Mouse (Mus musculus): ENCODE results near the gene Ubap2.

Gene Ubap2

DNA sequence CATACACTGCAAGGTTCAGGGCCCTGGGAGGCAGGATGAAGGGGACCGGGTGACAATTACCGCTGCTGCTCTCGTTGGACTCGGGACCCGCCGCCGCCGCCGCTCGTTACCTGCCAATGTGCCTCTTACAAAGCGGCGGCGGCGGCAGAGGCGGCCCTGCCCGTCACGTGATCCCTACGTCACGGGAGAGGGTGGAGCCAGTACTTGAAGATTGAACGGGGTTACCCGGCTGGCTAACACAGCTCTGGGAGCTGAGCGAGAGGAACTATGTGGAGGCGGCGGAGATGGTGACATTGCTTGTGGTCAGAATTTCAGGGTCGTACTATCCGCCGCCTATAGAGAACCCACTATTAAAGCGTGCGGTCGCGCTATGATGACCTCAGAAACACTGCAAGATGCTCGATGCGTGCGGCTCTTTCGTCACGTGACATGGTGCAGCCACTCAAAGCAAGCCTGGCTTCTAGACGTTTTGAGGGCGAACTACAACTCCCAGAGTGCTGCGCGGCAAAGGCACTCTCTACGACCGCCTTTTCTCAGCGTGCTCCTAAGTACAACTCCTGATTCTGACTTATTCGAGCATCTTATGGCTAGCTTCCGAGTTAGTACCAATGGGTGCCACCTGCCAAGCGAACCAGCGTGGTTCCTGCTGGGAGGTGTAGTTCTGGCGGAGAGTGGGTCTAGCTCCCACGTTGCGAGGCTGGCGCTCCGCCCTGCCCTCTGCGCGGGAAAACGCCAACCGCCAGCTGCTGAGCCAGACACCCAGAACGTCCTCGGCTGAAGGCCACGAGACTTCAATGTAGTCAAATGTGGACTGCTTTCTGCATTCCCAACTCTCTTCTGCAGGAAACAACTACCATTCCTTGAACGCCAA lies at the start of gene Ubap2:
Gene Ubap2 (minus strand): TSS at position 165 of the 871 bp plus-strand sequence.
- DNase-seq (ENCODE audit: low read depth, low spot score): peak; percentile 99

DNA sequence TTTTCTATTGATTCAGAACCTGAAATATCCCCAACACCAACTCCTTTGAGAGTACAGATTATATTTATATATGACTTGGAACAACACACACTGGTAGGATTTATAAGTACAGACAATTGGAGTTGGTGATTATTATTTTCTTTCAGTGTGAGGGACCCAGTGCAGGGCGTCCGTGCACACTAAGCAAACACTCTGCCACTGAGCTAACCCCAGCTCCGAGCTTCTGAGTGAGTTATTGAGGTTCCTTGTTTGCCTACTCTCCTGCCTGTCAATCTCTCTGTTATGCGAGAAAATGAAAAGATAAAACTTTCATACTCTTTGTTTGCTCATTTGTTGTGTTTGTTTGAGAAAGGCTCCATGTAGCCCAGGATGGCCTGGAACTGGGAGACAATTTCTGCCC lies 46.0 kb upstream of the Ubap2 start:
- no peak for DNase-seq (ENCODE audit: low read depth, low spot score)

DNA sequence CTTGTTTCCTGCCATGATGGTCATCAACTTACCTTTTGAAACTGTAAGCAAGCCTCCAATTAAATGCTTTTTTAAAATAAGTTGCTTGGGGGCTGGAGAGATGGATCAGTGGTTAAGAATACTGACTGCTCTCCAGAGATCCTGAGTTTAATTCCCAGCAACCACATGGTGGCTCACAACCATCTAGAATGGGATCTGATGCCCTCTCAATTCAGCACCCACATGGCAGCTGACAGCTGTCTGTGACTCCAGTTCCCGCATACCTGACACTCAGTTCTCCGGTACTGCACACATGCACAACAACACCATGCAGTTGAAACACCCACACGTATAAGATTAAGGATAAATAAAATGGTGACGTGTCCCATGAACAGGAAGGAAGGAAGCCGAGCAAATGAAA lies 43.3 kb upstream of the Ubap2 start:
- DNase-seq (ENCODE audit: low read depth, low spot score): no peak

DNA sequence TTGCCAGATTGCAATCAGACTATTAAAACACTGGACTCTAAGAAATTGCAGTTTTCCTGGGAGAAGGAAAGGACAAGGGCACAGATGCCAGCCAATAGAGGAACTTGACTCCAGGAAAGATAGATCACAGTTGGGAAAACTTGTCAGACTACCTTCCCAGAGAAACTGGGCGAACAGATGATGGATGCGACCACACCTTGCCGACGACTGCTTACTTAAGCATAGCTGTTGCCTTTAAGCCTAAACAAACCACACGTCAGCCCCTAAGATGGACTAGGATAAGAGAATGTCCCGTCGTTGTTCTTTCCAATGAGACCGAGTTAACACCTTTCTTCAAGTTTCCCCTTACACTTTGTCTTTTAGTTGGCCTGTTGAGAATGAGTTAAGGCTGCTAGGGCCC lies 40.2 kb upstream of the Ubap2 start:
- no peak for DNase-seq (ENCODE audit: low read depth, low spot score)

DNA sequence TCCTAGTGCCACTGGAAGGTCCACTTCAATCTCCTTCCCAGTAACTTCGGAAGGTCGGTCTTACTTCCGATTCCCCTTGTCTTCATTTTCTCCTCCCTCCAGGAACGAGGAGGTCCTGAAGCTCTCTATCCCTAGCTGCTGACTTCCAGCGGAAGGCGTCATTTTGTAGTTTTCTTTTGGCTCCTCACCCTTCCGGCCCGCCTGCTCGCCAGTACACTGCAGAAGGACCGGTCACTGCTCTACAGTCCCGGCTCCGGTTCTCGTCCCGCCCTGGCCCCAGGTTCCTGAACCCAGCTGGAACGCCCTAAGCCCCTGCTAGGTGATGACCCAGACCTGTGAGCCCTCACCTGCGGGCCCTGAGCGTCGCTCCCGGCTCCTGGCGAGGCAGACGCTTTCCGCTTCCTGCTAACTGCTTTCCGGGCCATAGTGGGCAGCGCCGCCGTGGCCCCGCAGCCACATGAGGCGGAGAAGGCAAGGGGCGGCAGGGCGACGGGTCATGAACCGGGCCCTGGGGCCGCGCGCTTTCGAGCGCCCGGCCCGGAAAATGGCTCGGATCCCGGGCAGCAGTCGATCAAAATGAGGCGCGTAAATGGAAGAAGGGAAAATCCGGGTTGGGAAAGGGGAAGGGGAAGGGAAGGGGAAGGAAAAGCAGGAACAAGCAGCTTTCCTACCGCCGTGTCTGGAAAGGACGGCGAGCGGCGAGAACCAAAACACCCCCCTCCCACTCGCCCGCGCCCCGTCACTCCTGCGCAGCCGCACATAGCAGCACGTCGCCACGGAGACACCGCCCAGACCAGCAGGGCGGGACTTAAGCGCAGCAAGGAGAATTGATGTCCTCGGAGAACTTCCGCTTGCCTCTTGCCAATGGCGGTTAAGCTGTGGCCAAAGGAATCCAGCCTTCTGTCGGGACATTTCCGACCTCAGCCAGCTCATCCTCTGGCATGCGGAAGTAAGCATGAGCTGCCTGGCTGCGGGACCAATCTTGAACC lies 39.5 kb upstream of the Ubap2 start, which contains the start of gene Dcaf12:
Gene Dcaf12 (minus strand): TSS at position 749 of the 989 bp plus-strand sequence.
- DNase-seq (ENCODE audit: low read depth, low spot score): peak; percentile 99

DNA sequence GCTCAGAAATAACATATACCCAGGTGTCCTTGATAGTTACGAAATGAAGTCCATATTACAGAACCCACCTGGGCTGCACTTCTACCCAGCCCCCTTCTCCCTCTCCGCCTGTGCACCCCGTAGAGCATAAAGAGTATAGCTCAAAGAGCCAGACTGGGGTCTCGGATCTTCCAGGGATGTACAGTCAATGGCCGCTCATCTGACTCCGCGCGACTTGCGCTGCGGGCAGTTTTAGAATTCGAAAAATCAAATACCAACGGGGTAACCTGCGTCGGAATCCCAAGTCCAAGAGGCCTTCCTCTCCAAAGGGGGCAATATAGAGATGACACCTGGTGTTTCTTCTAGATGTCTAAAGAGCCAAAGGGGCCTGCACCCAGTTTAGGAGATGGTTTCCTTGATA lies 38.8 kb upstream of the Ubap2 start:
- no peak for DNase-seq (ENCODE audit: low read depth, low spot score)

DNA sequence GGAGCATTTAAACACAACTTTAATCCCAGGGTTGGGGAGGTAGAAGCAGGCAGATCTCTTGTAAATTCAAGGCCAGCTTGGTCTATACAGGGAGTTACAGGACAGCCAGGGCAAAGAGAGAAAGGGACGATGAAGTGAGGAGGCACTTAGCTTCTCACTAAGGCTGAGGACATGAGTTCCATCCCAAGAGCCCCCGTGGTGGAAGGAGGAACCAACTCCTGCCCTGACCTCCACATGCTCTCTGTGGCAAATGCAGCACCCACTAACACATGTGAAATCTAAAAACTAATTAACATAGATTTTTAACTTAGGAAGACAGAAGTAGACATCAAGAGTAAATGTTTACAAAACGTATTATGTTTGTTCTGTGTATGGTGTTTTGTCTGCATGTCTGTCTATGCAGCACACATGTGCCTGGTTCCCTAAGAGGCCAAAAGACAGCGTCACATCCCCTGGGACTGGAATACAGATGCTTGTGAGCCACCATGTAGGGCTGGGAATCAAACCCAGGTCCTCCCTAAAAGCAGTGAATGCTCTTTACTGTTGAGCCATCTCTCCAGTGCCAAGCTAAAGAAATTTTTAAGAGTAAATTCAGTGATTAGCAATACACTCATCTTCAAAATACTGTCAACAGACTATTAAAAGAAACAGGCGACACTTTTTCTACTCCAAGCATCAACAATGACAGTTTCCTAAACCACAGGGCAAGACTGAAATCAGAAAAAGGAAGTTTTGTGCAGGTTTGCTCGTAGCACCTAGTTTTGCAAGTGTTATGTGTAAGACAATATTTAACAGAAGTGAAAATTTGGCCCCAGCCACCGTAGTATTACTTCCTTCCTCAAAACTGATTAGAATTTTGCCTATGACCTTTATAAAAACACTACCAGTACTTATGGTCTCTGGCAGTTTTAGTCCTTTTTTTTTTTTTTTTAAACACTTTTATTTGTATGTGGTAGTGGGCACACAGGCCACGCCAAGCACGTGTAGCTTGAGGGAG lies 35.9 kb upstream of the Ubap2 start:
- no peak for DNase-seq (ENCODE audit: low read depth, low spot score)

DNA sequence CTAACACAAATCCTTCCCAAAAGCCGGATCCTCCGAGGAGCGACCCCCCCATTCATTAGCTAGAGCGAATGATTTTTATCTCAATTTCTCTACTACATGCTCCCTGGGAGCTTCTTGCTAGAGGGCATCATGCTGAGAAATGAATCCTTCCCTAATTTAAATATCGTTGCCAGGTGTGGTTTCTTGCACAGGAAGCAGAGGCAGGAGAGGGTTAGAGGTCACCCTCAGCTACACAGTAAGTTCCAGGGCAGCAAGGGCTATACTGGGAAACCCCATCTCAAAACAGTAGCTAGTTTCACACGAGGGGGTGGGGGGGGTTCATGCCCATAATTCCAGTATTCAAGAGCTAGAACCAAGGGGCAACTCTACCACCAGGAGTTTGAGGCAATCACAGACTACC lies 32.5 kb upstream of the Ubap2 start:
- no peak for DNase-seq (ENCODE audit: low read depth, low spot score)

DNA sequence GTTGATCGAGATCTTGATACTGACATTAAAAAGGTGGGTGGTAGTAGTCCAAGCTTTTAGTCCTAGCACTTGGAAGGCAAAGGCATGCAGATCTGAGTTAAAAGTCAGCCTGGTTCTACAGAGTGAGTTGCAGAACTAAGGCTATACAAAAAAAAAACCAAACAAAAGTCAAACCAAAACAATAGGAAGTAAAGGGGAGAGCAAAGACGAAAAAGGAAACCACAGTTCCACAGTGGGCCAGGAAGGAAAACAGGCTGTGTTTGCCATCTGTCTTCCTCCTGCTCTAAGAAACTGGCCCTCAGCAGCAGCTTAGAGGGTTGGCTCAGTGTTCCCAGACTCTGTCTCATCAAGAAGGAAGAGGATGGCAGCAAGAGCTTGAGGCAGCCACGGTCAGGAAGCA lies 29.4 kb upstream of the Ubap2 start:
- no peak for DNase-seq (ENCODE audit: low read depth, low spot score)

DNA sequence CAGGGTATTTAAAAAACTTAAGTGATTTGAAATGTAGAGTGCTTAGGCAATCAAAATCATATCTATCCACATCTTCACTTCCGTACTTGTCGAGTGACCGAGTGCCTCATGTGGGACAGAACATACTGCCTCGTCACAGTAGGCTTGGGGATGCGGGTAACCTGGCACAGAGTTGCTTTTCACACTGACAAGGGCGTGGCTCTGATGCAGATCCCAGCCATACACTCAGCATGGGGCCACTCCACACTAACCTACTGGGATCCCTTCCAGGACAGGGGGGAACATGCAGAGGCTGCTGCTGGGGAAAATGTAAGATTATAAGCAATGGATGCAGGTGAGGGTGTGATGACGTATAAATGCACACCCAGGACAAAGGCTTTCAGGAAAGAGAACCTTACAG lies 28.7 kb upstream of the Ubap2 start:
- DNase-seq (ENCODE audit: low read depth, low spot score): no peak

DNA sequence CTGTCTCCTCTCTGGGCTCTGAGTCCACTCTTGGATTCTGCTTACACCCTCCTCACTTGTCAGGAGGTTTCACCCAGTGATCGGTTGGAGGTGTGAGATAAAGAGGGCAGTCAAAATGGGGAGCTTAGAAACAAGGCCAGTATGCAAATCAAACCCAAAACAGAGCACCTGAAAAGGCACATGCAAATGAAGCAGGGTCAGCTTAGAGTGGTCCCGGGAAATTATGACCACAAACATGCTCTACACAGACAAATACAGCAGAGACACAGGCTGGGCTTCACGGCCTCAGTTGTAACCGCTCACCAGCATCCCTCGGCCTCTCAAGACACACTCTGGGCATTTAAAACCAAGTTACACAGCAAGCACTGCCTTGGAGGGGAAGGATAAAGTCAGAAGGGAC lies 24.0 kb upstream of the Ubap2 start:
- no peak for DNase-seq (ENCODE audit: low read depth, low spot score)

DNA sequence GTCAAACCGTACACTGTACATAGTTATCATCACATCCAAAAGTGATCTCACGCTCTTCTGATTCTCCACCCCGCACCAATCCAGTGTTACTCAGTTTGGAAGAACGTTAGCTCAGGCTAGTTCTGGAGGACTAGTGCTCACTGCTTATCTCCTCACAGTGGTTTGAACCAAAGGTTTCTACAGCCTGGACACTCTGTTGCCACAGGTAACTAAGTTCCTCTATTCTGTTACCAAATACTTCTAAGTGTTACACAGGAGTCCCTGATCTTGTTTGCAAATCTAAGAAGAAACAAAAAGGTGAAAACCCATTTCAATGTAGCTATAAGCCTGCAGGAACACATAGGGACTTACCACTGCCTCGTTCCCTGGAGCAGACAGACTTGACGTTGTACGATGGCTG lies 21.0 kb upstream of the Ubap2 start:
- DNase-seq (ENCODE audit: low read depth, low spot score): no peak

DNA sequence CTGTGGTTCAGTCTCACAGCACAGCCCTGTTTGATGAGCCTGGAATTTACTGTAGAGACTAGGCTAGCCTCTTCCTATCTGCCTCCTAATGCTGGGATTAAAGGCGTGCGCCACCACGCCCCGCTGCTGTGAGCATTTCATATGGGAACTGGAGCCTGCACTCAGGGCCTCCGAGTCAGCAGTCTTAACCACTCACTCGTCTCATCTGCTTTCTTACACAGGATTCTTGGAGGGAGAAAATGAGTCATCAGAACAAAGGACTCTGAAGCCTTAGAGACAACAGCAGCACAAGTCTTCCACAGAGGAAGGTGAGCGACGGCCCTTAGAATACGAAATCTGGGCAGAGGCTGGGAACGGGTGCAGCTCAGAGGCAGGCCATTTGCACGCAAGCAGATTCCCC lies 20.6 kb upstream of the Ubap2 start:
- peak; percentile 83 for DNase-seq (ENCODE audit: low read depth, low spot score)

DNA sequence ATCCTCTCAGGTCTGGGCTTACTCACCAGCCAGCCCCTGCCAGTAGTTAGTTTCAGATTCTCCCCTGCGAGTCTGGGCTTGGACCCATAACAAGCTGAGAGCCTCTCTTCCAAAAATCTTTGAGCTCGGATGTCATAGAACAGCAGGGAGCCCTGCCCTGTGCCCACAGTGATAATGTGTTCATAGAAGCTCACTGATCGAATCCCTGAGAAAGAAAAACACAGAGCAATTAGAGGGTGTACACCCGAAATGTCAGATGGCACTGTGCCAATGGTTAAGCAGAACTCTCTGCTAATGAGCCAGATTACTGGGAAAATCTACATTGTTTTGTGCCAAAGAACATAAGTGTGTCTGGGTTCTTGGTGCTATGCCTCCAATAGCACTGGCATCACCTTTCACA lies 19.0 kb upstream of the Ubap2 start:
- DNase-seq (ENCODE audit: low read depth, low spot score): no peak

DNA sequence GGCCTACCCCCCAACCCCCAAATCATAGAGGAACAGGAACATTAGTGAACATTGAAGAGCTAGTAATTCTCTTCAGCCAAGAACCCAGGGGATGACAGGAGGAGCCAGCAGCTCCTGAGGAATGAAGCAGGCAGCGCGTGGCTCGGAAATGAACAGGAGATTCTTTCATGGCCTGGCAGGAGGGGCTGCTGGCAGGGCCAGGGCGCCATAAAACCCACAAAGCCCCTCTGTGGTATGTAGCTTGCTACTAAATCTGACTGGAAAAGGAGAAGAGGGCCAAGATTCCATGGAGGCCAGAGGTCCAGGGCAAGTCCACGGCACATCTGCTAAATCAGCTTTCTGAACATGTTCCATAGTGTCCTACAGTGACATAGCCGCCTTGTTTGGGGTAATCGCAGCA lies 14.9 kb upstream of the Ubap2 start:
- no peak for DNase-seq (ENCODE audit: low read depth, low spot score)

DNA sequence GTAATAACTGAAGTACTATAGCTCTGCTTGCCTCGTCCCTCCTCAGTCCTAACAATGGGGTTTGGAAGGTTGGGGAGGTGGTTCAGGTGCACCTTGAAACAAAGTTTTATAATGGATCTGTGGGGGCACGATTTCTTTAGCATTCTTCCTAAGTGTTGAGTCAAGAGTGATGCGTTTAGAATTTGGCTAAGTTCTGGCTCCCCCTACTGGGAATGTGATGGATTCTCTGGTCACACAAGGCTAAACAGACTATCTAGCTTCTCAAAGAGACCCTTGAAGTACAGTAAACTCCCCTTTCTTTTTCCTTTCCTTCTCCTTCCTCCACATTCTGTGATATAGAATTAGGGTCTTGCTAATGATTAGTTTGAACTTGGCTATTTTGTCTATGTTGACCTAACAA lies 11.5 kb upstream of the Ubap2 start:
- DNase-seq (ENCODE audit: low read depth, low spot score): peak; percentile 73

DNA sequence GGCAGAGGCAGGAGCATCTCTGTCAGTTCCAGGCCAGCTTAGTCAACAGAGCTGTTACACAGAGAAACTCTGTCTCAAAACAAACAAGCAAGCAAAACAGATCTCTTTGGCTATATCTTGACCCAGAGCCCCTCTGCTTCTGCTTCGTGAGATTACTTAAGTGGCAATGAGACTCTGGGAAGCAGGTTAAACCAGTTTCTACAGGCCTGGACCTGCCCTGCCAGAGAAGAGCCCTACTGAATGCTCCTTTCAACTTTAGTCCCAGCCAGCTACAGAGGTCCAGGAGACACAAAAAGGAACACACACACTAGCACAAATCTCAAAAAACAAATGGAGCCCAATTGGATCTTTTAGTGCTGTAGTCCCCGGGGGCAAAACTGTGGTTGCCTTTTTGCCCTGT lies 9.1 kb upstream of the Ubap2 start:
- no peak for DNase-seq (ENCODE audit: low read depth, low spot score)

DNA sequence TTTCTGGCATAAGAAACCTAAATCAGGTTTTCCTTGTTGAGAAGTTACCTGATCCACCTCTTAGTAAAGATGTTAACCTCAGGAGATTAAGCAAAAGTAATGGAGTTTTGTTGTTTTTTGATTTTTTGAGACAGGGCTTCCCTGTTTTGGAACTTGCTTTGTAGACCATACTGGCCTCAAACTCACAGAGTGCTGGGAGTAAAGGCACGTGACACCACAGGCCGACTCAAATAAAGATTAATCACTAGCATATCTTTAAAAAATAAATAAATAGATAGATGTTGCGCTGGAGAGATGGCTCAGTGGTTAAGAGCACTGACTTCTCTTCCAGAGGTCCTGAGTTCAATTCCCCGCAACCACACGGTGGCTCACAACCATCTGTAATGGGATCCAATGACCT lies 983 bp upstream of the Ubap2 start:
- DNase-seq (ENCODE audit: low read depth, low spot score): no peak

DNA sequence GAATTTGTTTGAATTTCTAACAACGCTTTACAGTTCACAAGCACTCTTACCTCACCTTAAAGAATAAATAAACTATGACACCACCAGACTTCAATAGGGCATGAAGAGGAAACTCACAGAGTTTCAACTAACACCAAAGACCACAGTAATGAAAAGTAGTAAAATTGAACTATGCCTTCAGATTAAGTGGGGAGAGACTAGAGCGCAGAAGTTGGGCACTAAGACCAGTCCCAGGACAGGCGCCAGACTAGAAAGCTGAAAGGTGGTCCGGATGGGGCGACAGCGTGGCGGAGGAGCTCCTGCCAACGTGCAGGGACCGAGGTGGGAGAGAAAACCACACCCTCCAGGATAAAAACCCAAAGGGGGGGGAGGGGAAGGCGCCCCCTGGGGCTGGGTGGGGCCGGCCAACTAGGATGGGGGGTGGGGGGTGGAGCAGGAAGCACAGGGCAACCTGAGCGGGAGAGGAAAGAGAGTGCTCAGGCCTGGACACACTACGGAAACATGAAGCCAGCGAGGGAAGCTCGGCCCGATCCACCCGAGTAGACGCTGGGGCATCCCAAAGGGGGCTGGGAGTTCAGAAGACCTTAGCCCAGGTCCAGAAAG lies 466 bp downstream of the Ubap2 start:
- DNase-seq (ENCODE audit: low read depth, low spot score): no peak

DNA sequence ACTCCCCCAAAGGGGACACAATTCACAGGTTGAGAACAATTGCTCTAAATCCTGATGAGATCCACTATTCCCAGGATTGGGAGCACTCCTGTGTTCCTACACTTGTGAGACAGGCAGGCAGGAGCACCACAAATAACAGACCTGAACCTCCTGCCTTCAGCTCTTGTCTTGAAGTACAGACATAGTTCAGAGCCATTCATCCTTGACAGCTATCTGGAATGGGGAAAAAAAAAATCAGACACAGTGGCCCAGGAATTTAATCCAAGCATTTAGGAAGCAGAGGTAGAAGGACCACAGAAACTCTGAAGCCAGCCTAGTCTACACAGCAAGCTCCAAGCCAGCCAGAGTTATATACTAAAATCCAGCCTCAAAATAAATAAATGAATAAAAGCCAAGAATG lies 6.8 kb downstream of the Ubap2 start:
- no peak for DNase-seq (ENCODE audit: low read depth, low spot score)

DNA sequence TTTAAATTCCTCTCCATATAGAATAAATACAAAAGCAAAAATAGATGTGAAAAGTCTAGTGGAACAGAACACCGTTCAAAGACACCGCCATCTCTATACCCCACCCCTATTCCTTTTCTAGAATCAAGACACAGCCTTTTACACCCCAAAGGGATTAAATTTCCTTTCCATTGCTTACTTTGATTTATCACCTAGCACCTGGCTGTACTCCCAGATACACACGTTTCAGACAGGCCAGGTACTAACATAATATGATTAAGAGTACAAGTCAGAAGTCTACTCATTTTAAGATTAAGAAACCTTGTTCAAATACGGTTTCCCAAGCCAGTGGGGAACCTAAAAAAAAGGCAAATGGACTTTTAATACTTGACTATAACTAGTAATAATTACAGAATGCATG lies 8.6 kb downstream of the Ubap2 start:
- no peak for DNase-seq (ENCODE audit: low read depth, low spot score)

Data from 3T3-L1 (cell line).